Mouse (Mus musculus) thymus, adult 2 months (tissue): Measurements from ENCODE around the gene Wasf3. TPM values are rescaled to one million over a fixed set of nuclear protein-coding genes. Genes with fewer than 3 reads are reported as not detected.
"Not testable (repeated sequence)": the region's sequence is repeated elsewhere in the genome, so short reads cannot be mapped to it uniquely, and the experiment has no call there.

Source experiments
- DNase-seq: peaks from one replicate; pipeline ENCODE4 v3.0.0; 2021
- H3K27ac ChIP-seq: fragments of 200-500 bp; 2 replicates; pipeline ENCODE4 v1.5.1; 2012; ENCODE audit warnings: low read length, control low read depth; ENCODE audit not compliant: control insufficient read depth, insufficient read depth
- H3K27me3 ChIP-seq: fragments of 200-500 bp; 2 replicates; pipeline ENCODE4 v1.6.1; 2012; ENCODE audit warnings: mild to moderate bottlenecking, low read length, moderate library complexity, mixed read lengths; ENCODE audit not compliant: control insufficient read depth, insufficient read depth
- H3K36me3 ChIP-seq: fragments of 200-500 bp; 2 replicates; pipeline ENCODE4 v1.6.1; 2012; ENCODE audit warnings: mild to moderate bottlenecking, low read length, moderate library complexity; ENCODE audit not compliant: control insufficient read depth, insufficient read depth
- H3K4me1 ChIP-seq: fragments of 200-500 bp; replicated peaks from 2 replicates; pipeline ENCODE4 v1.6.1; 2012; ENCODE audit warnings: low read length; ENCODE audit not compliant: control insufficient read depth, insufficient read depth
- H3K4me3 ChIP-seq: fragments of 200-500 bp; 2 replicates; pipeline ENCODE4 v1.5.1; 2012; ENCODE audit warnings: mild to moderate bottlenecking, low read length, control low read depth, moderate library complexity; ENCODE audit not compliant: control insufficient read depth, insufficient read depth
- CTCF ChIP-seq: fragments of 200-500 bp; IDR thresholded peaks from 2 replicates; pipeline ENCODE4 v1.5.1; 2012; ENCODE audit warnings: mild to moderate bottlenecking, control low read depth, low read length, moderate library complexity, borderline replicate concordance; ENCODE audit not compliant: control insufficient read depth, poor library complexity, insufficient read depth; ENCODE audit errors: extremely low read depth
- POLR2A ChIP-seq: fragments of 200-500 bp; IDR thresholded peaks from 2 replicates; pipeline ENCODE4 v1.6.1; 2012; ENCODE audit warnings: mild to moderate bottlenecking, low read length, control low read depth, moderate library complexity; ENCODE audit not compliant: control insufficient read depth, poor library complexity, insufficient read depth; ENCODE audit errors: extremely low read depth
- WGBS: fragments of 180-500 bp; shearing (Covaris S2); methylation state at CpG from one replicate; pipeline ENCODE4 v1.1.7; 2018; 5-methylcytosine and 5-hydroxymethylcytosine counted together
- polyA plus RNA-seq: library from polyadenylated mRNA; depleted of rRNA; stranded (reverse); fragments of >200 nt; gene quantifications from 2 replicates; pipeline ENCODE4 v1.2.3, GENCODE M21; 2012

Gene Wasf3
- polyA plus RNA-seq, 1 experiment, result 0.97 TPM

DNA sequence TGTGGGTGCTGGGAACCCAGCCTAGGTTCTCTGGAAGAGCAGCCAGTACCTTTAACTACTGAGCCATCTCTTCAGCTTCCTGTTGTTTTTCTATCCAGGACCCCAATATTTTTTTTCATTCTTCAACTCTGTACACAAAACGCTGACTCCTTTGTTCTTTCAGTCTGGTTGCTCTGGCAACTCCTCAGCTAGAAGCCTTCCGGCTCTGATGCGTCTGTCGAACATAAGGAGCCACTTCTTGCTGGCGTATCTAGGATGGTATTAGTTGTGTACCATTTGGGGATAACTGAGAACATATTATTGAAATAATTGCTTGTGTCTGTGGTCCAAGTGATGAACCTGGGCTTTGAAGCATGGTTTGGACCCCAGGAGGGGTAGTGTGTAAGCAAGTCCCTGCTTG, 12.5 kb downstream of the Wasf3 start:
- DNase-seq, result no peak
- no peaks in the 10 kb centered on the region for H3K4me1 ChIP-seq
- H3K27ac ChIP-seq, result no peak overlapping the region
- no peaks in the 10 kb centered on the region for H3K36me3 ChIP-seq
- no peak overlapping the region for H3K4me3 ChIP-seq
- 90% methylated on average over 5 of the region's 5 CpGs for WGBS
- H3K27me3 ChIP-seq, result no peaks in the 10 kb centered on the region
- TF ChIP-seq CTCF, result no peak
- no peak for TF ChIP-seq POLR2A

- no peaks in the 10 kb centered on the region for H3K4me1 ChIP-seq
- no peaks in the 10 kb centered on the region for H3K27me3 ChIP-seq
- H3K36me3 ChIP-seq, result no peaks in the 10 kb centered on the region
- WGBS, result 90% methylated on average over 7 of the region's 7 CpGs
- no peak overlapping the region for H3K27ac ChIP-seq
- no peak for TF ChIP-seq CTCF
- TF ChIP-seq POLR2A, result no peak
- no peak overlapping the region for H3K4me3 ChIP-seq
- no peak for DNase-seq
Measured at GRCm38 (mm10) chr5:146398386-146399115, 13.8 kb downstream of the Wasf3 start.

- H3K36me3 ChIP-seq, DNase-seq, H3K27ac ChIP-seq, H3K4me1 ChIP-seq, H3K27me3 ChIP-seq, H3K4me3 ChIP-seq: not testable (repeated sequence)
- 92% methylated on average over 6 of the region's 6 CpGs for WGBS
Measured at GRCm38 (mm10) chr5:146401012-146401411, 16.2 kb downstream of the Wasf3 start.

DNA sequence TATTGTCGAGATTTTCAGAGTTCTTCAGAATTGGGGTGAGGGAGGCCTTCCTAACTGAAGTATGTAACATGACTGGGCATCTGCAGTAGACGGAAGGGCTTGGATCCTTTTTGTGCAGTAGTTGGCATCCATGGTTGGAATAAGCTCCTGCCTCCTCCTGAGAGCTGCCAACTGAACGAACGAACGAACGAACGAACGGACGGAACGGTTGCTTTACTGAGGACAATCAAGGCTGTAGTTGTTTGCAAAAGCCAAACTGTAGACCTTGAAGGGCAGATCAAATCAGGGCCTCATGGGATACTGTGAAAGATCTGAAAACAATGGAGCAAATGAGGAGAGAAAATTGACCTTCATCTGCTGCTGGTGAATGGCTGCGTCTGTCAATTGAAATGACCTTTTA, 17.5 kb downstream of the Wasf3 start:
- no peak overlapping the region for H3K4me3 ChIP-seq
- no peaks in the 10 kb centered on the region for H3K4me1 ChIP-seq
- TF ChIP-seq POLR2A, result no peak
- no peak for TF ChIP-seq CTCF
- H3K27ac ChIP-seq, result no peak overlapping the region
- no peaks in the 10 kb centered on the region for H3K27me3 ChIP-seq
- no peak for DNase-seq
- WGBS, result 91% methylated on average over 11 of the region's 11 CpGs
- H3K36me3 ChIP-seq, result no peaks in the 10 kb centered on the region

DNA sequence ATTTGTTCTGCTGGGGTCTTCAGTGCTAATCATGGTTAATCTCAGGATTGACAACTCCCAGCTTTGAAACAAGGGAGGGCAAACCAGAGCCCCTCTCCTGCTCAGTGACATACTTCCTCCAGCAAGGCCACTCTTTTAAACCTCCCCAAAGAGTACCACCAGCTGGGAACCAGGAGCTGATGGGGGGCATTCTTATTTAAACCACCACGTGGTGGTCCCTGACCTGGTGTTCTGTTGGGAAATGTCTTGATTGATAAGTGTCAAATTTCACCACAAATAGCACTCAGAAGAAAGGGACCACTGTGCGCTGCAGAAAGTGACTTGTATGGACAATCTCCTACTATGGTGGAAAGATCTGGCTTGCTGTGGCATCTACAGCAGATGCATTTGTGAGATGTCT, 19.1 kb downstream of the Wasf3 start:
- no peak overlapping the region for H3K4me3 ChIP-seq
- TF ChIP-seq POLR2A (no peak), CTCF (no peak)
- H3K36me3 ChIP-seq, result no peaks in the 10 kb centered on the region
- no peaks in the 10 kb centered on the region for H3K27me3 ChIP-seq
- DNase-seq, result no peak
- 53% methylated on average over 2 of the region's 2 CpGs for WGBS
- no peak overlapping the region for H3K27ac ChIP-seq
- H3K4me1 ChIP-seq, result no peaks in the 10 kb centered on the region

- no peak for DNase-seq
- 98% methylated on average over 1 of the region's 1 CpGs for WGBS
- Histone ChIP-seq H3K36me3 (no peaks in the 10 kb centered on the region), H3K4me1 (no peaks in the 10 kb centered on the region), H3K4me3 (no peak overlapping the region), H3K27me3 (no peaks in the 10 kb centered on the region), H3K27ac (no peak overlapping the region)
- TF ChIP-seq CTCF (no peak), POLR2A (no peak)
Measured at GRCm38 (mm10) chr5:146406133-146406532, 21.3 kb downstream of the Wasf3 start.

DNA sequence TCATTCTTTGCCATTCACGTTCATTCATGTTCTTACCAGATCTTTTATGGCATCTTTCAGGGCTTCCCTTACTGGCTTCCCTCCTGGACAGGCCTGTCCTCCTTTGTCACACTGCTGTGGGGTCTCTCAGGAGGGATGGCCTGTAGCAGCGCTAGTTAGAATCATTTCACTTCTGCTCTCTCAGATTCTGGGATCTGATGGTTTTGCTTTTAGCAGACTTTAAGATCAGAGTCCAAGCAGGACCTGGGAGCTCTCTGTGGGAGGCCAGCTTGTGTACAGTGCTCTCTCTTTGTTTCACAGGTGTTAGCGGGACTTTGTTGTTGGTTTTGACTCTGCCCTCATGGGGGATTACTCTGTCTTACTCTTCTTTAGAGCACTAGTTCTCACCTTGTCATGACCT, 23.0 kb downstream of the Wasf3 start:
- H3K4me3 ChIP-seq, result no peak overlapping the region
- DNase-seq, result no peak
- 61% methylated on average over 3 of the region's 3 CpGs for WGBS

More for the DNA sequence above, 23.0 kb downstream of the Wasf3 start:
- Histone ChIP-seq H3K36me3 (no peaks in the 10 kb centered on the region), H3K27ac (no peak overlapping the region), H3K4me1 (no peaks in the 10 kb centered on the region), H3K27me3 (no peaks in the 10 kb centered on the region)
- no peak for TF ChIP-seq CTCF
- no peak for TF ChIP-seq POLR2A
